Mouse (Mus musculus): ENCODE results near the gene Tgoln1.

DNA sequence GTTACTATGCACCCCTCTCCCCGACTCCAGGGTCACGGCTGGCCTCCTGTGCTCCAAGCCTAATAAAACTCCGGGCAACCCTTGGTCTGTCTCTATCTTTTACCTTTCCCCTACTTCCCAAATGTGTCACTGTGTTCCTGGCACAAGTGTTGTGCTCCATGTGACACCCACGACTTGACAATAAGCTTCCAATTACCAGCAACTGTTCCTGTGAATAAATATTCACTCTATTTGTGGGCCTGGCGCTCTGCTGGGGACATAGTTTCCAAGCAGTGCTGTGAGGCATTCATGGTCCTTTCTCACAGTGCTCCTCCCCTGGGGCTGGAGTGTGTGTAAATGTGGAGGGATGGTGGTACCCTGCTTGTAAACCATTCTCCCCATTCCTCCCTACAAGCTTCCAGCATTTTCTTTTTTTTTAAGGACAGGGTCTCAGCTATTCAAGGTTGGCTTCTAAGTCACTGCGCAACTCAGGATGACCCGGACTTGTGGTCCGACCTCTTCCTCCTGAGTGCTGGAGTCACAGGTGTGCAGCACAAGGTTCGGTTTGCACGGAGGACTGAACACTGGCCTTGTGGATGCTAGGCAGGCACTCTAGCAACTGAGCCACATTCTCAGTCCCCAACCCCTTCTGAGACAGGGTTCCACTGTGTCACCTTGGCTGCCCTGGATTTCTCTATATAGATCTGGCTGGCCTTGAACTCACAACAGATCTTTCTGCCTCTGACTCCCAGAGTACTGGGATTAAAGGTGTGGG lies 46.0 kb downstream of the Tgoln1 start:
- TF ChIP-seq POLR2A (IDR thresholded peaks at IDR 0.05; ENCODE audit: insufficient read depth, low read depth, low read length), result peak; percentile 61; the same call in 1 of the 2 replicates
- TF ChIP-seq CTCF (IDR thresholded peaks at IDR 0.05), result no peak
- TF ChIP-seq EP300 (IDR thresholded peaks at IDR 0.05; ENCODE audit: insufficient read depth, low read depth, low read length), result peak; percentile 91
